ENCODE assay signal across 12 mouse cellular contexts in genomic region chr14:21489116-21489485, GRCm38 (mm10). TPM values are rescaled to one million over a fixed set of nuclear protein-coding genes. Genes with fewer than 3 reads are reported as not detected.
DNase-seq lines count a peak whose midpoint lies in the region; ATAC-seq lines count a peak whose summit lies in the region.
"Had no signal": no experiment of that assay in that cellular context is flagged by ENCODE, and none has a peak within 500 bp of the region (broad histone marks: within the 10 kb centered on the region; RNA-seq: fewer than 3 reads in every experiment).

No protein-coding gene starts in this region.

- WGBS in neural tube, embryonic 12.5 days: 48% methylated on average over 3 of the region's 3 CpGs
- WGBS in neural tube, embryonic 15.5 days: 45% methylated on average over 3 of the region's 3 CpGs
- WGBS in forebrain, embryonic 14.5 days: 17% methylated on average over 3 of the region's 3 CpGs
- WGBS in limb, embryonic 12.5 days: 81% methylated on average over 3 of the region's 3 CpGs

- no peak overlapping the region for H3K9ac ChIP-seq in neural tube, embryonic 12.5 days
- no peak overlapping the region for H3K9ac ChIP-seq in neural tube, embryonic 15.5 days (replicated peaks)
- no peak overlapping the region for H3K9ac ChIP-seq in forebrain, embryonic 14.5 days (ENCODE audit: low read length)
- 0 out of 2 replicates have a peak overlapping the region, but pooled peaks have one; percentile 31 for H3K9ac ChIP-seq in limb, embryonic 12.5 days (replicated peaks)
- H3K9ac ChIP-seq: liver, embryonic 13.5 days had no signal

- H3K27ac ChIP-seq in neural tube, embryonic 12.5 days: no peak overlapping the region
- H3K27ac ChIP-seq in neural tube, embryonic 15.5 days (replicated peaks): no peak overlapping the region; the same call in 1 of the 2 replicates
- H3K27ac ChIP-seq in forebrain, embryonic 14.5 days (ENCODE audit: low read depth, low read length): peak overlapping the region; percentile 58
- no peak overlapping the region for H3K27ac ChIP-seq in limb, embryonic 12.5 days
- H3K27ac ChIP-seq: heart, embryonic 10.5 days; liver, embryonic 13.5 days had no signal

- ATAC-seq in neural tube, embryonic 12.5 days (ENCODE audit: low FRiP score, low read depth): 0 out of 2 replicates have a peak, but pooled peaks have one; percentile 33
- no peak for ATAC-seq in neural tube, embryonic 15.5 days (ENCODE audit: low FRiP score)
- ATAC-seq in forebrain, embryonic 14.5 days: peak; percentile 91
- ATAC-seq in limb, embryonic 12.5 days (ENCODE audit: insufficient number of reproducible peaks, insufficient read depth, low FRiP score, low TSS enrichment, low read depth): no peak

- H3K4me2 ChIP-seq in neural tube, embryonic 12.5 days (replicated peaks): no peak overlapping the region
- no peak overlapping the region for H3K4me2 ChIP-seq in neural tube, embryonic 15.5 days
- no peak overlapping the region for H3K4me2 ChIP-seq in forebrain, embryonic 14.5 days (ENCODE audit: low read length)
- no peak overlapping the region for H3K4me2 ChIP-seq in limb, embryonic 12.5 days
- H3K4me2 ChIP-seq: liver, embryonic 13.5 days had no signal

- no peaks in the 10 kb centered on the region for H3K27me3 ChIP-seq in neural tube, embryonic 12.5 days (replicated peaks)
- no peaks in the 10 kb centered on the region for H3K27me3 ChIP-seq in neural tube, embryonic 15.5 days (replicated peaks)
- no peaks in the 10 kb centered on the region for H3K27me3 ChIP-seq in forebrain, embryonic 14.5 days (replicated peaks; ENCODE audit: control insufficient read depth, insufficient read depth, low read length)
- H3K27me3 ChIP-seq in limb, embryonic 12.5 days: no peaks in the 10 kb centered on the region
- H3K27me3 ChIP-seq: liver, embryonic 13.5 days had no signal

- intact Hi-C loops in gastrocnemius, postnatal 14 days (cut with DNase I; ENCODE audit: low total_unique reads): no loop called here

- H3K4me3 ChIP-seq in neural tube, embryonic 12.5 days: no peak overlapping the region
- H3K4me3 ChIP-seq in neural tube, embryonic 15.5 days (replicated peaks): no peak overlapping the region
- no peak overlapping the region for H3K4me3 ChIP-seq in forebrain, embryonic 14.5 days (ENCODE audit: low read depth, low read length)
- H3K4me3 ChIP-seq in limb, embryonic 12.5 days (replicated peaks): no peak overlapping the region
- H3K4me3 ChIP-seq: erythroblast, embryonic 14.5 days; heart, embryonic 10.5 days; liver, embryonic 13.5 days had no signal

- H3K36me3 ChIP-seq in neural tube, embryonic 12.5 days: no peaks in the 10 kb centered on the region
- no peaks in the 10 kb centered on the region for H3K36me3 ChIP-seq in neural tube, embryonic 15.5 days
- no peaks in the 10 kb centered on the region for H3K36me3 ChIP-seq in forebrain, embryonic 14.5 days (ENCODE audit: control insufficient read depth, insufficient read depth, low read length)
- no peaks in the 10 kb centered on the region for H3K36me3 ChIP-seq in limb, embryonic 12.5 days
- H3K36me3 ChIP-seq: heart, embryonic 10.5 days; liver, embryonic 13.5 days had no signal

- no peaks in the 10 kb centered on the region for H3K9me3 ChIP-seq in neural tube, embryonic 12.5 days
- no peaks in the 10 kb centered on the region for H3K9me3 ChIP-seq in neural tube, embryonic 15.5 days (replicated peaks)
- no peaks in the 10 kb centered on the region; the same call in 1 of the 2 replicates for H3K9me3 ChIP-seq in forebrain, embryonic 14.5 days (replicated peaks; ENCODE audit: control insufficient read depth, low read length)
- no peaks in the 10 kb centered on the region for H3K9me3 ChIP-seq in limb, embryonic 12.5 days
- H3K9me3 ChIP-seq: heart, embryonic 10.5 days; liver, embryonic 13.5 days had no signal

- DNase-seq in forebrain, embryonic 14.5 days (ENCODE audit: low spot score): peak; percentile 84
- DNase-seq in right cerebral cortex, postnatal 4 days: no peak
- DNase-seq in thymus, postnatal 14 days: no peak
- DNase-seq in gastrocnemius, postnatal 14 days: no peak
- DNase-seq: cerebellum, adult 11 months; liver, embryonic 13.5 days; lung, postnatal 4 days had no signal

- H3K4me1 ChIP-seq in neural tube, embryonic 12.5 days: 0 out of 2 replicates have a peak, but pooled peaks cover 4% of the 10 kb centered on the region
- no peaks in the 10 kb centered on the region for H3K4me1 ChIP-seq in neural tube, embryonic 15.5 days
- H3K4me1 ChIP-seq in forebrain, embryonic 14.5 days (ENCODE audit: control insufficient read depth, insufficient read depth, low read length): peaks cover 2% of the 10 kb centered on the region; the same call in 1 of the 2 replicates
- H3K4me1 ChIP-seq in limb, embryonic 12.5 days (replicated peaks): no peaks in the 10 kb centered on the region
- H3K4me1 ChIP-seq: heart, embryonic 10.5 days; liver, embryonic 13.5 days had no signal

RNA-seq across cellular contexts. Expression of gene Kat6b, which starts 7.9 kb away (rescaled TPM):
- 20.0 and 20.9 TPM in 2 replicates for polyA plus RNA-seq in neural tube, embryonic 12.5 days (2016; fragmentation: Nextera tagmentation; extraction: Ambion mirVana)
- 16.1 and 18.8 TPM in 2 replicates for polyA plus RNA-seq in neural tube, embryonic 15.5 days (2015; fragmentation: Nextera tagmentation; extraction: Ambion mirVana)
- 28.8 and 34.6 TPM in 2 replicates for polyA plus RNA-seq in forebrain, embryonic 14.5 days (2014; fragmentation: Nextera tagmentation; extraction: Ambion mirVana)
- 30.9 and 31.3 TPM in 2 replicates for polyA plus RNA-seq in limb, embryonic 12.5 days (2016; fragmentation: Nextera tagmentation; extraction: Ambion mirVana)
- total RNA-seq in gastrocnemius, postnatal 14 days (2021): 10 to 100 TPM; 17.2 to 22.3 TPM

Comparison
In these comparisons a context has a peak if more than half of its experiments do, and no peak if none do; other contexts are left out.
1. ATAC-seq: peak in neural tube, embryonic 12.5 days (single experiment) and forebrain, embryonic 14.5 days (single experiment); none in neural tube, embryonic 15.5 days (single experiment) and limb, embryonic 12.5 days (single experiment).